8 mouse cellular contexts compared by ENCODE assay signal in genomic region chr8:21992184-21992583, GRCm38 (mm10). TPM values are rescaled to one million over a fixed set of nuclear protein-coding genes. Genes with fewer than 3 reads are reported as not detected.
DNase-seq lines count a peak whose midpoint lies in the region; ATAC-seq and TF ChIP-seq lines count a peak whose summit lies in the region.

No protein-coding gene starts in this region.

- no peak overlapping the region for H3K27ac ChIP-seq in cerebellum, adult 2 months (ENCODE audit: insufficient read depth, low read length)
- no peak overlapping the region for H3K27ac ChIP-seq in neural tube, embryonic 15.5 days (replicated peaks)

- intact Hi-C loops in left cerebral cortex, postnatal 4 days (cut with DNase I), result no loop called here

- peaks cover 2% of the 10 kb centered on the region; the same call in 1 of the 2 replicates for H3K4me1 ChIP-seq in cerebellum, adult 2 months (ENCODE audit: control insufficient read depth, insufficient read depth, low read length)
- H3K4me1 ChIP-seq in neural tube, embryonic 15.5 days, result no peaks in the 10 kb centered on the region

- H3K4me3 ChIP-seq in cerebellum, adult 2 months (replicated peaks; ENCODE audit: insufficient read depth, low read depth, low read length), result no peak overlapping the region
- no peak overlapping the region for H3K4me3 ChIP-seq in neural tube, embryonic 15.5 days (replicated peaks)

- no peak overlapping the region for H3K9ac ChIP-seq in neural tube, embryonic 15.5 days (replicated peaks)

- TF ChIP-seq CTCF in cerebellum, adult 2 months (IDR thresholded peaks at IDR 0.05; ENCODE audit: borderline replicate concordance, insufficient read depth, low read depth, low read length), result peak; percentile 97

- H3K9me3 ChIP-seq in neural tube, embryonic 15.5 days (replicated peaks), result no peaks in the 10 kb centered on the region

- 8% methylated on average over 6 of the region's 6 CpGs for WGBS in cerebellum, adult 2 months
- 30% methylated on average over 6 of the region's 6 CpGs for WGBS in neural tube, embryonic 15.5 days

- H3K4me2 ChIP-seq in neural tube, embryonic 15.5 days, result no peak overlapping the region

- peak; percentile 79 for ATAC-seq in neural tube, embryonic 15.5 days (ENCODE audit: low FRiP score)
- ATAC-seq in erythroid progenitor cell, adult 5-6 weeks (replicated peaks; ENCODE audit: low FRiP score, poor library complexity, severe bottlenecking), result no peak; the same call in 1 of the 2 replicates

- H3K36me3 ChIP-seq in neural tube, embryonic 15.5 days, result no peaks in the 10 kb centered on the region

- no peaks in the 10 kb centered on the region; the same call in 1 of the 2 replicates for H3K27me3 ChIP-seq in cerebellum, adult 2 months (ENCODE audit: control insufficient read depth, insufficient read depth, low read length)
- no peaks in the 10 kb centered on the region for H3K27me3 ChIP-seq in neural tube, embryonic 15.5 days (replicated peaks)

- TF ChIP-seq POLR2A in cerebellum, adult 2 months (IDR thresholded peaks at IDR 0.05; ENCODE audit: borderline replicate concordance, insufficient read depth, low read length), result no peak

- DNase-seq in urinary bladder, adult 18-20 months (ENCODE audit: low spot score in 2 of 2), result peak; percentile 22 to 37
- DNase-seq in urinary bladder, postnatal 10 days (ENCODE audit: low spot score), result no peak
- DNase-seq in cerebellum, adult 2 months, result peak; percentile 57 to 59
- peak; percentile 19 to 59 for DNase-seq in frontal cortex, postnatal 14 days (ENCODE audit: low spot score in 2 of 2)
- peak; percentile 67 for DNase-seq in kidney, adult 9 months
- DNase-seq in left cerebral cortex, postnatal 4 days, result peak; percentile 36

RNA-seq across cellular contexts. Expression of gene Ccdc70, which starts 22.6 kb away (rescaled TPM):
- polyA plus RNA-seq in cerebellum, adult 2 months (2012; rRNA removed), result not detected in 2 replicates
- not detected for total RNA-seq in left cerebral cortex, postnatal 4 days (2021)
- not detected in 2 replicates for polyA plus RNA-seq in neural tube, embryonic 15.5 days (2015; fragmentation: Nextera tagmentation; extraction: Ambion mirVana)
- total RNA-seq in erythroid progenitor cell, adult 5-6 weeks (2015; ENCODE audit: low replicate concordance), result not detected in 2 replicates
- total RNA-seq in erythroid progenitor cell, adult 5-6 weeks (2017; ENCODE audit: low replicate concordance), result not detected in 2 replicates

RNA-seq across cellular contexts. Expression of gene Fam90a1a, which starts 33.7 kb away (rescaled TPM):
- polyA plus RNA-seq in cerebellum, adult 2 months (2012; rRNA removed), result not detected in 2 replicates
- total RNA-seq in left cerebral cortex, postnatal 4 days (2021), result not detected
- polyA plus RNA-seq in neural tube, embryonic 15.5 days (2015; fragmentation: Nextera tagmentation; extraction: Ambion mirVana), result not detected in 2 replicates
- not detected in 2 replicates for total RNA-seq in erythroid progenitor cell, adult 5-6 weeks (2015; ENCODE audit: low replicate concordance)
- total RNA-seq in erythroid progenitor cell, adult 5-6 weeks (2017; ENCODE audit: low replicate concordance), result not detected in 2 replicates

RNA-seq across cellular contexts. Expression of gene Defb13, which starts 45.6 kb away (rescaled TPM):
- not detected in 2 replicates for polyA plus RNA-seq in cerebellum, adult 2 months (2012; rRNA removed)
- total RNA-seq in left cerebral cortex, postnatal 4 days (2021), result not detected
- not detected in 2 replicates for polyA plus RNA-seq in neural tube, embryonic 15.5 days (2015; fragmentation: Nextera tagmentation; extraction: Ambion mirVana)
- total RNA-seq in erythroid progenitor cell, adult 5-6 weeks (2015; ENCODE audit: low replicate concordance), result not detected in 2 replicates
- not detected in 2 replicates for total RNA-seq in erythroid progenitor cell, adult 5-6 weeks (2017; ENCODE audit: low replicate concordance)

RNA-seq across cellular contexts. Expression of gene Defb35, which starts 54.0 kb away (rescaled TPM):
- not detected in 2 replicates for polyA plus RNA-seq in cerebellum, adult 2 months (2012; rRNA removed)
- not detected for total RNA-seq in left cerebral cortex, postnatal 4 days (2021)
- polyA plus RNA-seq in neural tube, embryonic 15.5 days (2015; fragmentation: Nextera tagmentation; extraction: Ambion mirVana), result not detected in 2 replicates
- not detected in 2 replicates for total RNA-seq in erythroid progenitor cell, adult 5-6 weeks (2015; ENCODE audit: low replicate concordance)
- not detected in 2 replicates for total RNA-seq in erythroid progenitor cell, adult 5-6 weeks (2017; ENCODE audit: low replicate concordance)

RNA-seq across cellular contexts. Expression of gene Defb15, which starts 59.7 kb away (rescaled TPM):
- polyA plus RNA-seq in cerebellum, adult 2 months (2012; rRNA removed), result not detected in 2 replicates
- not detected for total RNA-seq in left cerebral cortex, postnatal 4 days (2021)
- polyA plus RNA-seq in neural tube, embryonic 15.5 days (2015; fragmentation: Nextera tagmentation; extraction: Ambion mirVana), result not detected in 2 replicates
- total RNA-seq in erythroid progenitor cell, adult 5-6 weeks (2015; ENCODE audit: low replicate concordance), result not detected in 2 replicates
- not detected in 2 replicates for total RNA-seq in erythroid progenitor cell, adult 5-6 weeks (2017; ENCODE audit: low replicate concordance)
